Mouse (Mus musculus) urinary bladder, postnatal 36 days (tissue): ENCODE results near the gene Surf6.
A peak's percentile ranks its signal among the peaks of the same experiment; 100 is the strongest.

Experiments used
- DNase-seq, 2 experiments: peaks; one replicate each; pipeline ENCODE4 v3.0.0; 2022; ENCODE audit warnings: low spot score in 2 of 2, mixed read lengths in 1 of 2

The Surf6 gene

GRCm38 (mm10) chr2:26902467-26903220 is at the start of gene Surf6:
Gene Surf6 (minus strand): TSS chr2:26902879.
- peak; percentile 94 to 96 for DNase-seq

GRCm38 (mm10) chr2:26952193-26952592 is 49.5 kb upstream of the Surf6 start:
- DNase-seq = no peak

DNA sequence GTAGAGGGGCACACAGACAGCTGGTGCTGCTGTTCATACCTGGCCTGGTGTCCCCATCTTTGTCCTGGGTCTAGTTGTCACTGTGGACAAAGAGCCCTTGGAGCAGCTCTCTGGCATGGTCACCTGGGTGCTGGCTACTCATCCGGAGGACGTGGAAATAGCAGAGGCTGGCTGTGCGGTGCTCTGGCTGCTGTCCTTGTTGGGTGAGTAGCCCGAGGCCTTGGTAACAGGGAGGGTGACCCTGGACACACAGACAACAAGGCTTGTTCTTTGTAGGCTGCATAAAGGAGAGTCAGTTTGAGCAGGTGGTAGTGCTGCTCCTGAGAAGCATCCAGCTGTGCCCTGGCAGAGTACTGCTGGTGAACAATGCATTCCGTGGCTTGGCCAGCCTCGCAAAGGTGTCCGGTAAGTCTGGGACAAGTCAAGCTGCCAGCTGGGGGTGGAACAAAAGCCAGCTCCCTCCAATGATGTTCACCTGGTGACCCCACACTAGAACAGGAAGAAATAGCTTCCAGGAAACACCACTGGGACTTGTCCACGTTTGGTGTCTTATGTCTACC is 48.7 kb upstream of the Surf6 start:
- DNase-seq = no peak

- DNase-seq = no peak
Observed at GRCm38 (mm10) chr2:26950411-26950810, 47.7 kb upstream of the Surf6 start.

DNA sequence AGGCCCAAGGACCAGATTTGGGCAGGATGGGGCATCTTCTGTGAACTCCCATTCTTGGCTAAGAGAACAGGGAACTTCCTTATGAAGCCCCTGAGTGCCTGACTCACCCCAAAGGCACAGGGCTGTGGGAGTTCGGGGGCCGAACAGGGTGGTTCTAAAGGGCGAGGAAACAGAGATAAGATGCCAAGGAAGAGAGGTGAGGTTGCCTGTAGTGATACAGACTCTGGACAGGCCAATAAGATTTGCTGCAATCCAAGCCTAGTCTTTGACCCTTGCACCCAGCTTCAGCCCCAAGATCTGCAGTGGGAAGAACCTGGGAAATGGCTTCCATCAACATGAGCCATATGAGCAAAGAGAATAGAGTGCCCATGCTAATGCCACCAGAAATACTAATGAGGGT is 40.6 kb upstream of the Surf6 start:
- no peak for DNase-seq

DNA sequence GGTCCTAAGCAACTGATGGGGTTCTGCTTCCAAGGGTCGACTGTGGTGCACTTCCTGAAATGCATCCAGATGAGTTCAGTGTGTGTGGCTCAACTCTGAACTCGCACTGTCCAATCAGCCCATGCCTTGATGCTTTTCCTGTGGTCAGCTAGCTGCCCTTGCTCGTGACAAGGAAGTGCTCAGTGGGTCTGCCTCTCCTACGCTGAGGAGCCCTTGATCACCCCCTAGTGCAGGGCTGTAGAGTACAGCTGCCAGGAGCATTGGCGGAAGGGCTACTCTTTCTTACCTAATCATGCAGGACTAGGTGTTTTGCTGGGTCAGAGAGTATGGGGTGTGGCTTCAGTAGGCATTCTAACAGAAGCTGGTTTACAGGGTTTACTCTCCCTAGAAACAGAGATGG is 38.9 kb upstream of the Surf6 start:
- DNase-seq = peak in 1 of 2 experiments; percentile 23

DNA sequence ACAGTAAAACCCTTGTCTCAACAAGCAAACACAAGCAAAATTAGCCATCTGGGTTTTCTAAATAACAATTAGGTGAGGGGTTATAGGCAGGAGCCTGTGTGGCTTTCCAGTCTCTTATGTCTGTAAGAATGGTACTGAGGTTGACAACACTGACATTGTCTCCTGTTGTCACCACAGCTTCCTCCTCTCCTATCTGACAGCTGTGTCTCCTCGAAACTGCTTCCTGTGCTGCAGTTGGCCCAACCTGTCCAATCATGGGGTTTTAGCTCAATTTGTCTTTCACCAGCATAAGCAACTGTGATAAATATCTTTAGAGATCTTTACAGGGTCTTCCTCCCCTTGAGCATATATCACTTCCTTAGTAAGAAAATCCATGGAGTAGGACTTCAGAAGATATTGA is 33.7 kb upstream of the Surf6 start:
- DNase-seq = no peak

- DNase-seq = no peak
Observed at GRCm38 (mm10) chr2:26935286-26935685, 32.6 kb upstream of the Surf6 start.

- peak; percentile 89 to 92 for DNase-seq
Observed at GRCm38 (mm10) chr2:26933304-26934055, 30.8 kb upstream of the Surf6 start, which contains the start of the genes Surf4 and Stkld1. Gene Surf4 (minus strand): TSS chr2:26933928. Gene Stkld1 (plus strand): TSS chr2:26934047.

DNA sequence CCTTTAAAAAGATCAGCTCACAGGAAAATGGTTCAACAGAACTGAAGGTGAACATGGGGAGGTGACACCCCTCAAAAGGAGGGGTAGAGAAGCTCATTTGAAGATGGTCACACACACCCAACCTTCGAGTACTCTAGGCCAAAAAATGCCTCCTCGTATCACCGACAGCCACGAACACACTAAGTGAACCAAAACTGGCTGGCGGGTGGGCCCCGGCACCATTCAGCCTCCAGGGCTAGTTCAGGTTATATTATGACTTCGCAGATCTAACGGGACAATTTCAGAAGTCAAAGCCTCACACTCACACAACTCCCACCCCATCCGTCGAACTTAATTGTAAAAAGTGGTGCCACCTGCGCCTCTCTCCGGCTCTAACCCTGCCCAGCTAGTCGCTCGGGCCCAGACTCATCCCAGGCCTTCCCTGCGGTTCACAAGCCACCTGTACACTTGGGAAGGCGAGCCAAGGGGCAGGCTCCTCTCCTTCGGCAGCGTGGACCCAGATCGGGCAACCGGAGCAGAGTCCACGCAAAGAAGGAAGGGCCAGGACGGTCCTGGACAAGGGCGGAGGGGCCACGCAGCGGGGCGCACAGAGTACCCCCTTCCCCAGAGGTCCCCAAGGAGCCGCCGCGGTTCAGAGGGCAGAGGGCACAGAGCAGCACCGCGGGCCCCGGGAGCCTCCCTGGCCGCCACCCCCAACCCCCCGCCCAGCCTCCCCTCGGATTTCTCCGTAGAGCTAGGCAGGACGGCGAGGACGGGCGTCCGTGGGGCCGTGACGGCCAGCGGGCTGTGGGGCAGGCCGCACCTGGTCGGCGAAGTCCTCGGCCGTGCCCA is 30.0 kb upstream of the Surf6 start:
- DNase-seq = peak in 1 of 2 experiments; percentile 37

- peak in 1 of 2 experiments; percentile 63 for DNase-seq
Observed at GRCm38 (mm10) chr2:26930390-26930789, 27.7 kb upstream of the Surf6 start.

DNA sequence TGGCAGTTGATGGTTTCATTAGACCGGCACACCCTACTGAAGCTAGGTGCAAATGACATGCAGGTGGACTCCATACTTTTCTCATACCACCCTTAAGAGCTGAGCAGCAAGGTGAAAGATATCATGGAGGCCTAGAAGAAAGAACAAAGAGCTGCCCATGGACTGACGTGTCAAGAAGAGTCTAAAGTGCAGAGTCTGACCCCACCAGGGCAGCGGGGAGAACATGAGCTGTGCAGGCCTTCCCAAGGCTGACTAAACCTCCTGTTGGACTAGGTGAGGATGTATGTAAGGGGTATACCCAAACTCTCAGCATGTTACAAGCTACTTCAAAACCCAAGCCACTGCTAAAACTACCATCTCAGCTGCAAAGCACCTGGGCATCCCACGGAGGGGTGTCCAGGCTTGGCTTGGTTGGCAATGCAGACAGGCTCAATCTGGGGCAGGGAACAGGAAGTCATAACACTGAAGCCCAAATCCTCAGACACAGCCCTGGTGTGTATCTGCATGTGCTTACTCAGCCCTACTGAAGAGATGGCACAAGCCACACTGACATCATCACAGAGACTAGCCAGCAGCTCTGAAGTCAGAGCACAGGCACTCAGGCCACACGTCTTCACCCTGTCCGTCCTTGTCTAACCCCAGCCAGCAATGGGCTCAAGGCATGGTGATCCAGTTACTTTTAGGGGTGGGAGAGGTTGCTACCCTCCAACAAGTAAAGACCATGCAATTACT is 25.2 kb upstream of the Surf6 start:
- no peak for DNase-seq

GRCm38 (mm10) chr2:26921784-26922183 is 19.1 kb upstream of the Surf6 start:
- no peak for DNase-seq

DNA sequence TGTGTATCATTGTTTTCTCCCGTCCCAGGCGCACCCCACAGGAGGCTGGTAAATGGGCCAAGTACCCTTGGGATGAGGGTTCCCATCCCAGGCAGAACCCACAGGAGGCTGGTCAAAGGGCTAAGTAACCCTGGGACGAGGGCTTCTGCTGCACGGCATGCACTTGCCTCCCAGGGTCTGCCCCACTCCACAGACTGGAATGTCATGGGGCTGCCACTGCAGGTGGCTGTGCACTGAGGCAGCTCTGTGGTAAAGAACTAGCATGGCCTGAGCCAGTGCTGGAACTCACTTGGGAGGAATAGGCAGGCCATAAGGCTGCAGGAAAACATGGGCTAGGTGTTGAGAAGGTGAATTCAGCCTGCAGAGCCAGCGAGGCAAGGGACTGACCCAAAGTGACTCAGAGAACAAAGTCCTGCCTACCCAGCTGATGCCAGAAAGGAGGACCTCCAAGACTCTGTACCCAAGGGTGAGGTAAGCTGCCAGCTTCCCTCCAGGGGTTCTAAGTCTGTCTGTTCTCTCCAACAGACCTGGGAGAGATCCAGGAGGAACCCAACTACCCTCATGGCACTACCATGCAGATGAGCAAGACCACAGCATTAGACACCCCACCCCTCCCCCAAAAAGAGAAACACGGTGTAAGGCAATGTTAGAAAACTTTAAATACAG is 17.6 kb upstream of the Surf6 start:
- DNase-seq = no peak

DNA sequence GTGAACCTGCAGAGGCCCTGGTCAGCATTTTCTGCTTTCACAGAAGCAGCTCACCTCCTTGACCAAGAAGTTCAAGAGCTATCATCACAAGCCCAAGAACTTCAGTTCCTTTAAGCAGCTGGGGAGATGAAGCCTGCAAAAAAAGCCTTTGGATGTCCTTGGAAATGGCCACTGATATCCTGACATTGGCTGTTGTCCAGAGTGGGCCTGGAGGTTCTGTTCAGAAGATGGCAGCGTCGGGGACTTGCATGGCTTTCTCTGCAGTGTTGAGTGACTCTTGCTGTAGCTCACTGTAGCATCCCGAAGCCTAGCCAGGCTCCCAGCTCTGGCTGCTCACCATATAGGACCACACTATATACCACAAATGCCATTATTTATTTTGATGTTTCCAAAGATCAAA is 17.0 kb upstream of the Surf6 start:
- DNase-seq = no peak

GRCm38 (mm10) chr2:26916738-26917137 is 14.1 kb upstream of the Surf6 start:
- DNase-seq = no peak

- DNase-seq = peak; percentile 75 to 82
Observed at GRCm38 (mm10) chr2:26915927-26916728, 13.4 kb upstream of the Surf6 start, which contains the start of the genes Surf2 and Surf1. Gene Surf2 (plus strand): TSS chr2:26916367. Gene Surf1 (minus strand): TSS chr2:26916530.

- no peak for DNase-seq
Observed at GRCm38 (mm10) chr2:26914148-26914941, 11.7 kb upstream of the Surf6 start.
